Mouse (Mus musculus) cortical plate, adult 2 months (tissue): ENCODE data around the gene Smpd1.

Source experiments
- CTCF ChIP-seq: fragments of 200-500 bp; IDR thresholded peaks from 2 replicates; pipeline ENCODE4 v1.5.1; 2011; ENCODE audit warnings: mild to moderate bottlenecking, control low read depth, low read length; ENCODE audit not compliant: insufficient read depth; ENCODE audit errors: extremely low read depth
- POLR2A ChIP-seq: fragments of 200-500 bp; IDR thresholded peaks from 2 replicates; pipeline ENCODE4 v1.6.1; 2011; ENCODE audit warnings: mild to moderate bottlenecking, low read length, control low read depth; ENCODE audit not compliant: insufficient read depth; ENCODE audit errors: extremely low read depth

- peak; percentile 57; the same call in 1 of the 2 replicates for TF ChIP-seq CTCF
- no peak for TF ChIP-seq POLR2A
Observed at GRCm38 (mm10) chr7:105549035-105549434, 5.1 kb upstream of the Smpd1 start.
